In genomic region chr14:20788151-20788550, GRCm38 (mm10) we compare ENCODE assay signal across 29 mouse cellular contexts. TPM values are rescaled to one million over a fixed set of nuclear protein-coding genes. Genes with fewer than 3 reads are reported as not detected.
DNase-seq lines count a peak whose midpoint lies in the region; ATAC-seq and TF ChIP-seq lines count a peak whose summit lies in the region.
"Had no signal": no experiment of that assay in that cellular context is flagged by ENCODE, and none has a peak within 500 bp of the region (broad histone marks: within the 10 kb centered on the region; RNA-seq: fewer than 3 reads in every experiment).

No protein-coding gene starts in this region.

- no peak overlapping the region for H3K4me2 ChIP-seq in heart, embryonic 15.5 days
- H3K4me2 ChIP-seq: hindbrain, embryonic 12.5 days; kidney, embryonic 15.5 days; limb, embryonic 13.5 days; liver, embryonic 12.5 days; midbrain, embryonic 15.5 days had no signal

- no peak for ATAC-seq in heart, embryonic 15.5 days (replicated peaks; ENCODE audit: insufficient number of reproducible peaks, insufficient read depth, low FRiP score, low read depth)
- no peak for ATAC-seq in megakaryocyte, adult 5-6 weeks (ENCODE audit: poor library complexity, severe bottlenecking)
- ATAC-seq: forebrain, embryonic 16.5 days; liver, embryonic 12.5 days; liver, postnatal 0 days; midbrain, embryonic 15.5 days; Patski had no signal

- no peaks in the 10 kb centered on the region for H3K9me3 ChIP-seq in heart, embryonic 15.5 days (replicated peaks)
- H3K9me3 ChIP-seq in megakaryocyte, embryonic 14.5 days = no peaks in the 10 kb centered on the region
- H3K9me3 ChIP-seq: hindbrain, embryonic 12.5 days; kidney, embryonic 15.5 days; limb, embryonic 13.5 days; liver, embryonic 12.5 days; midbrain, embryonic 15.5 days had no signal

- peak overlapping the region; percentile 98 for H3K27ac ChIP-seq in gastrocnemius, adult 2 months
- H3K27ac ChIP-seq in heart, embryonic 15.5 days = 0 out of 2 replicates have a peak overlapping the region, but pooled peaks have one; percentile 36
- H3K27ac ChIP-seq: hindbrain, embryonic 12.5 days; kidney, embryonic 15.5 days; limb, embryonic 13.5 days; liver, embryonic 12.5 days; midbrain, embryonic 15.5 days had no signal

- H3K4me1 ChIP-seq in heart, embryonic 15.5 days (replicated peaks) = peaks cover 88% of the 10 kb centered on the region
- peaks cover 100% of the 10 kb centered on the region for H3K4me1 ChIP-seq in megakaryocyte, embryonic 14.5 days

- 75% methylated on average over 3 of the region's 3 CpGs for WGBS in heart, embryonic 15.5 days

- H3K27me3 ChIP-seq in heart, embryonic 15.5 days = no peaks in the 10 kb centered on the region
- H3K27me3 ChIP-seq in megakaryocyte, embryonic 14.5 days (replicated peaks) = no peaks in the 10 kb centered on the region
- H3K27me3 ChIP-seq: hindbrain, embryonic 12.5 days; kidney, embryonic 15.5 days; limb, embryonic 13.5 days; liver, embryonic 12.5 days; midbrain, embryonic 15.5 days; Patski had no signal

- H3K36me3 ChIP-seq in heart, embryonic 15.5 days = peaks cover 44% of the 10 kb centered on the region
- H3K36me3 ChIP-seq in megakaryocyte, embryonic 14.5 days (replicated peaks; ENCODE audit: low read length) = peaks cover 83% of the 10 kb centered on the region

- TF ChIP-seq CTCF in gastrocnemius, adult 2 months (IDR thresholded peaks at IDR 0.05) = no peak

- peak; percentile 86 for DNase-seq in gastrocnemius, adult 2 months
- no peak for DNase-seq in gastrocnemius, postnatal 10 days
- DNase-seq in heart, postnatal 25 days (ENCODE audit: low spot score) = no peak
- peak; percentile 88 for DNase-seq in skeletal muscle tissue, adult 2 months (ENCODE audit: low read depth, low spot score)
- DNase-seq in embryo, embryonic 10 days (ENCODE audit: low spot score) = no peak
- DNase-seq: adrenal gland, postnatal 14 days; cerebellum, adult 11 months; cerebellum, adult 9-10 months; cerebellum, postnatal 36 days; embryo, embryonic 11 days; kidney, adult 18-20 months; kidney, postnatal 25 days; liver, postnatal 0 days; lung, postnatal 36 days; right cerebral cortex, postnatal 25 days; spleen, adult 18-20 months; thymus, postnatal 14 days had no signal

- H3K9ac ChIP-seq in heart, embryonic 15.5 days = no peak overlapping the region
- H3K9ac ChIP-seq: hindbrain, embryonic 12.5 days; kidney, embryonic 15.5 days; limb, embryonic 13.5 days; liver, embryonic 12.5 days; liver, postnatal 0 days; midbrain, embryonic 15.5 days had no signal

- intact Hi-C loops in gastrocnemius, adult 2 months (cut with DNase I) = no loop called here
- intact Hi-C loops in heart, postnatal 25 days (cut with DNase I) = no loop called here

- peak overlapping the region; percentile 56 for H3K4me3 ChIP-seq in gastrocnemius, adult 2 months
- no peak overlapping the region for H3K4me3 ChIP-seq in heart, embryonic 15.5 days
- peak overlapping the region; percentile 21 for H3K4me3 ChIP-seq in megakaryocyte, embryonic 14.5 days (replicated peaks)
- H3K4me3 ChIP-seq: erythroblast, embryonic 14.5 days; hindbrain, embryonic 12.5 days; kidney, embryonic 15.5 days; limb, embryonic 13.5 days; liver, embryonic 12.5 days; midbrain, embryonic 15.5 days had no signal

RNA-seq across cellular contexts. Expression of gene Camk2g, which starts 5.7 kb away (rescaled TPM):
- total RNA-seq in gastrocnemius, adult 2 months (2021) = 100 to 1,000 TPM; 162 to 163 TPM
- 100 to 1,000 TPM; 120 to 134 TPM for total RNA-seq in gastrocnemius, postnatal 10 days (2021)
- 75.7 and 76.8 TPM in 2 replicates for polyA plus RNA-seq in heart, embryonic 15.5 days (2015; fragmentation: Nextera tagmentation; extraction: Ambion mirVana)
- total RNA-seq in heart, postnatal 25 days (2021) = 10 to 100 TPM; 50.4 to 59.5 TPM
- polyA plus RNA-seq in megakaryocyte, embryonic 14.5 days (2012; ENCODE audit: insufficient read depth, low replicate concordance) = 11.9 and 12.1 TPM in 2 replicates
- 24.0 and 24.3 TPM in 2 replicates for total RNA-seq in megakaryocyte, adult 5-6 weeks (2015)
- total RNA-seq in megakaryocyte, adult 5-6 weeks (2017) = 50.1 and 61.1 TPM in 2 replicates

RNA-seq across cellular contexts. Expression of gene Plau, which starts 48.3 kb away (rescaled TPM):
- 10 to 100 TPM; 17.2 to 28.5 TPM for total RNA-seq in gastrocnemius, adult 2 months (2021)
- total RNA-seq in gastrocnemius, postnatal 10 days (2021) = 10 to 100 TPM; 25.6 to 28.0 TPM
- polyA plus RNA-seq in heart, embryonic 15.5 days (2015; fragmentation: Nextera tagmentation; extraction: Ambion mirVana) = 1.4 and 1.9 TPM in 2 replicates
- 1 to 10 TPM; 4.5 to 4.6 TPM for total RNA-seq in heart, postnatal 25 days (2021)
- 0.35 TPM in 1 of 2 replicates, not detected in the other for polyA plus RNA-seq in megakaryocyte, embryonic 14.5 days (2012; ENCODE audit: insufficient read depth, low replicate concordance)
- 7.0 and 9.5 TPM in 2 replicates for total RNA-seq in megakaryocyte, adult 5-6 weeks (2015)
- total RNA-seq in megakaryocyte, adult 5-6 weeks (2017) = 16.8 and 17.1 TPM in 2 replicates
- total RNA-seq: MEL had no signal
- polyA plus RNA-seq: erythroblast, embryonic 14.5 days had no signal

RNA-seq across cellular contexts. Expression of gene Ndst2, which starts 53.8 kb away (rescaled TPM):
- 1 to 10 TPM; 6.2 to 7.1 TPM for total RNA-seq in gastrocnemius, adult 2 months (2021)
- total RNA-seq in gastrocnemius, postnatal 10 days (2021) = 10 to 100 TPM; 13.1 to 15.3 TPM
- 13.8 and 17.8 TPM in 2 replicates for polyA plus RNA-seq in heart, embryonic 15.5 days (2015; fragmentation: Nextera tagmentation; extraction: Ambion mirVana)
- 10 to 100 TPM; 10.0 to 12.6 TPM for total RNA-seq in heart, postnatal 25 days (2021)
- polyA plus RNA-seq in megakaryocyte, embryonic 14.5 days (2012; ENCODE audit: insufficient read depth, low replicate concordance) = 4.0 and 4.1 TPM in 2 replicates
- total RNA-seq in megakaryocyte, adult 5-6 weeks (2015) = 55.7 and 60.3 TPM in 2 replicates
- total RNA-seq in megakaryocyte, adult 5-6 weeks (2017) = 14.0 and 19.5 TPM in 2 replicates

Comparison
In these comparisons a context has a peak if more than half of its experiments do, and no peak if none do; other contexts are left out.
1. DNase-seq: peak in gastrocnemius, adult 2 months (single experiment) and skeletal muscle tissue, adult 2 months (single experiment); none in gastrocnemius, postnatal 10 days (single experiment), heart, postnatal 25 days (single experiment) and embryo, embryonic 10 days (single experiment).